Mouse (Mus musculus): ENCODE results near the gene Foxc2. TPM values are rescaled to one million over a fixed set of nuclear protein-coding genes. Genes with fewer than 3 reads are reported as not detected.
A peak's percentile ranks its signal among the peaks of the same experiment; 100 is the strongest.

Foxc2 gene
- polyA plus RNA-seq, 1 experiment from 2014 or later: 4.2 TPM

DNA sequence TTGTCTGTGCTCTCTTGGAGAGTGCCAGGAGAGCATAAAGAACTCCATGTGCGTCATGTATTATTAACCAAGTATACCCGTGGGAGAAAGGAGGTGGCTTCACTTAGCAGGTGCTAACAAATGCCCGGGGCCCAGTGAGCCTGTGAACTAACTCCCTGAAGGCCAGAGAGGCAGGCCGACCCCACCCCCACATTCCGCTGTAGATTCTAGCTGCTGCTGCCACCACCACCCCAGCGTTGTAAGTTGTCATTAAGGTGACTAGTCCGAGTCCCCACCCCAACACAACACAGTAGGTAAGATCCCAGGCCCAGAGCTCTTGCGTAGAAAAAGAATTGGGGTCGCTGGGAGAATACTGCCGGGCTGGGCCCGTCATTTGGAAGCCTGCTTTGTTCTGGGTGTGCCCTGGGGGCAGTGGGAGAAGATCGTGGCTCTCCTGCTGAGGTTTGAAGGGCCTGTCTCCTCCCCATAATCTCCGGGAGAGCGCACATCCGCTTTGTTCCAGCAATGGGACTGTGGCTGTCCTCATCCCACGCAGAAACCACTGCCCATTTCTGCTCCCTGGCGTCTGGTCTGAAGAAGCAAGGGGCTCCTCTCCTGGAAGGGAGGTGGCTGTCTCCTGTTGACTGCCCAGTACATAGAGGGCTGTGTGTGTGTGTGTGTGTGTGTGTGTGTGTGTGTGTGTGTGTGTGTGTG lies 8.7 kb downstream of the Foxc2 start:
- no peak overlapping the region for H3K4me3 ChIP-seq
- peaks cover 97% of the 10 kb centered on the region for H3K27me3 ChIP-seq (replicated peaks)
- no peak overlapping the region for H3K4me2 ChIP-seq
- ATAC-seq (replicated peaks): no peak
- H3K4me1 ChIP-seq: peaks cover 18% of the 10 kb centered on the region
- H3K9ac ChIP-seq: no peak overlapping the region
- no peaks in the 10 kb centered on the region for H3K36me3 ChIP-seq (replicated peaks)
- H3K27ac ChIP-seq: no peak overlapping the region
- 3% methylated on average over 17 of the region's 17 CpGs for WGBS
- H3K9me3 ChIP-seq: no peaks in the 10 kb centered on the region

DNA sequence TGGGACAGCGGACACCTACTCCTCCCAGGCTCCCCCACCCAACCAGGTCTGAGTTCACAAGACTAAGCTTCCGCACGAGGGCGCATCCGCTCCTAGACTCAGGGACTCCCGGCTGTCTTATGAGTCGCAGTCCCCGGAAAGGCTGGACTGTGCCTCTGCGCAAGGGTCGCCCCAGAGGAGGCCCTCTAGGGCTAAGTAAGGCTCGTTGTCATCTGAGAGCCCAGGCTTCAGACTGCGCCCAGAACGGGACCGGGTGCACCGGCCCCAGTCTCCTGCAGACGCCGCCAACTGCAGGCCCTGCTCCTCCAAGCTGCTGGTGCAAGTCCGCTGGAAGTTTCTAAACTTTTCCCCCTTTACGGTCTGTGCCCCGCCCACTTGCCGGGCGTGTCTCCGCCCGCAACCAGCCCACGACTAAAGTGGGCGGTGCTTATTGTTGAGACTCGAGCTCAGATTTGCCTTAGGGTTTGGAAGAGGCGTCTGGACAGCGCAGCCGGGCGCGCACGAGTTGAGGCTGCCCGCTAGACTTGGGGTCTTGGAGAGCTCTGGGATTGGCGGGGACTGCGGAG lies 9.4 kb downstream of the Foxc2 start:
- H3K4me2 ChIP-seq: peak overlapping the region; percentile 33
- H3K36me3 ChIP-seq (replicated peaks): no peaks in the 10 kb centered on the region
- no peak overlapping the region for H3K27ac ChIP-seq
- 0 out of 2 replicates have a peak, but pooled peaks have one; percentile 42 for ATAC-seq (replicated peaks)
- peak overlapping the region; percentile 2; the same call in 1 of the 2 replicates for H3K4me3 ChIP-seq
- H3K27me3 ChIP-seq (replicated peaks): peaks cover 97% of the 10 kb centered on the region
- peaks cover 18% of the 10 kb centered on the region for H3K4me1 ChIP-seq
- no peaks in the 10 kb centered on the region for H3K9me3 ChIP-seq
- no peak overlapping the region for H3K9ac ChIP-seq
- WGBS: under 1% methylated on average over 35 of the region's 36 CpGs

DNA sequence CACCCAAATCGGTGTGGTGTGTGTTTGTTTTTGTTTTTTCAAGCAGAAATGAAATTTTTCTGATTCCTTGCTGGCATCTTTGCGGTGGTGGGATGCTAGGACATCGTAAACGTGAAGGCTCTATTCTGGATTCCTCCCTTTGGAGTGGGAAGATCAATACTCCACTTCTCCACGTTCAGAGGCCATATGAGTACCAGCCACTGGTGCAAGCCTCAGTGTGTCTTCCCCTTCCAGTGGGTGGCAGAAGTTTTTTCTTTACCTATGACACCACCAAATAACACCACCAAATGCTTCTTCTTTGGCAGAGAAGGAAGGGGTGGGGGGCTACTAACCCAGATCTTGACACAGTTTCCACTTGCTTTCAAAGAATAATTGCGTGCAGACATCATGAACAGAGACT lies 10.2 kb downstream of the Foxc2 start:
- no peak overlapping the region for H3K9ac ChIP-seq
- WGBS: 6% methylated on average over 6 of the region's 6 CpGs
- no peak overlapping the region for H3K4me3 ChIP-seq

DNA sequence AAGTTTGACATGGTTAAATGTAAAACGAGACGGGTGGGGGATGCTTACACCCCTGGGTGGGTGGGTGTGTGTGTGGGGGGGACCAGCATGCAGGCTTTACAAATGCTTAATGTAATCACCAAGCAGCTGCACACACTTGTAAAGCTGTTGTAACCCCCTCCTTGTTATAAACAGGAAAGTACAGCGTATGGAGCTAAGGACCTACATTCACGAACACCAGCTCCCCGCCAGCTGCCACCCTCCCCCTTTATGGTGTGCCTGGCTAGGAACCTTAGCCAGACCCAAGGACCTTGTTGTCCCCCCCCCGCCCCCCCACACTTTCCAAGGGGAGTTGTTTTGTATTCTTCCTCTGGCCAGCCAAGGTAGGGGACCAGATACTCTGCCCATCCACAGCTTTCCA lies 10.7 kb downstream of the Foxc2 start:
- no peaks in the 10 kb centered on the region for H3K36me3 ChIP-seq (replicated peaks)
- no peak overlapping the region for H3K4me2 ChIP-seq
- H3K9me3 ChIP-seq: no peaks in the 10 kb centered on the region
- H3K27ac ChIP-seq: no peak overlapping the region
- no peak overlapping the region for H3K4me3 ChIP-seq
- no peak overlapping the region for H3K9ac ChIP-seq
- no peak for ATAC-seq (replicated peaks)
- H3K27me3 ChIP-seq (replicated peaks): peaks cover 95% of the 10 kb centered on the region
- WGBS: 2% methylated on average over 6 of the region's 6 CpGs
- peaks cover 18% of the 10 kb centered on the region for H3K4me1 ChIP-seq

More for the DNA sequence above, 10.2 kb downstream of the Foxc2 start:
- ATAC-seq (replicated peaks): no peak
- no peak overlapping the region for H3K27ac ChIP-seq
- H3K9me3 ChIP-seq: no peaks in the 10 kb centered on the region
- H3K4me1 ChIP-seq: peaks cover 18% of the 10 kb centered on the region
- peaks cover 97% of the 10 kb centered on the region for H3K27me3 ChIP-seq (replicated peaks)
- no peak overlapping the region for H3K4me2 ChIP-seq
- no peaks in the 10 kb centered on the region for H3K36me3 ChIP-seq (replicated peaks)

DNA sequence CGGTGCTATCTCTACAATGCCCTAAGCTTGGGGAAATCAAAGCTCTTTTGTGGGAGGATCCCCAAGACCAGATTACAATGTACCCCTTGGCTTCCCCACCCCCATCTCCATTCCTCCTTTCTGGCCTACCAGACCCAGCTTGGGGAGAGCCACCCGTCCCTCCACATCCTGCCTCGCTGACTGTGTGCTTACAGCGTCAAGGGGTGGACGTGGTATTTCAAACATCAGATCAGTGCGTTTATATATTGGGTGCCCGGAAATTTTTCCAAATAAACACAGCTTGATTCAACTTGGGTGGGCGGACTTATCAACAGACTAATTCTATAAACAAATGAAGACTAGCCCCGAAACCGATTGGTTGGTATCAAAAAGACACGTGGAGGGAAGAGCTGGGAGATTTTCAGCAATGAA lies 11.3 kb downstream of the Foxc2 start:
- peaks cover 18% of the 10 kb centered on the region for H3K4me1 ChIP-seq
- H3K4me3 ChIP-seq: no peak overlapping the region
- WGBS: 3% methylated on average over 11 of the region's 11 CpGs
- no peak overlapping the region for H3K4me2 ChIP-seq
- H3K36me3 ChIP-seq (replicated peaks): no peaks in the 10 kb centered on the region
- H3K27ac ChIP-seq: no peak overlapping the region
- no peaks in the 10 kb centered on the region for H3K9me3 ChIP-seq
- no peak overlapping the region for H3K9ac ChIP-seq
- ATAC-seq (replicated peaks): no peak
- H3K27me3 ChIP-seq (replicated peaks): peaks cover 95% of the 10 kb centered on the region

DNA sequence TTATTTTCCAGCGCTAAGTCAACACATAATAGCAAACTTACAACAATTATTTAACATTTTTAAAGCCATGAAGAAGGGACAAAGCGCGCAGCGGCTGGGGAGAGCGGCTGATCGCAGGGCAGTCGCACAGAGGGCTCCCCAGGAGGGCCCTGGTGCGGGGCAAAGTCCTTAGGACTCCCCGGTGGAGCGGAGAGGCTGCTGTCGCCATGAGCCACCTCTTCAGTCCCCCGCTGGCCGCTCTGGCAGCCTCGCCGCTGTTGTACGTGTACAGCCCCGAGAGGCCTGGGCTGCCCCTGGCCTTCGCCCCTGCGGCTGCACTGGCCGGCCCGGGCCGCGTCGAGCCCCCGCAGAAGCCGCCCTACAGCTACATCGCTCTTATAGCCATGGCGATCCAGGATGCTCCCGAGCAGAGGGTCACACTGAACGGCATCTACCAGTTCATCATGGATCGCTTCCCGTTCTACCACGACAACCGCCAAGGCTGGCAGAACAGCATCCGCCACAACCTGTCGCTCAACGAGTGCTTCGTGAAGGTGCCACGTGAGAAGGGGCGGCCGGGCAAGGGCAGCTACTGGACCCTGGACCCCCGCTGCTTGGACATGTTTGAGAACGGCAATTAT lies 11.9 kb downstream of the Foxc2 start, which contains the start of gene Foxl1:
Gene Foxl1, plus strand, starts transcription at position 185 of the 620 bp plus-strand sequence.
- ATAC-seq (replicated peaks): no peak
- 1% methylated on average over 43 of the region's 43 CpGs for WGBS
- H3K4me3 ChIP-seq: peak within 1 kb of the TSS; percentile 18

DNA sequence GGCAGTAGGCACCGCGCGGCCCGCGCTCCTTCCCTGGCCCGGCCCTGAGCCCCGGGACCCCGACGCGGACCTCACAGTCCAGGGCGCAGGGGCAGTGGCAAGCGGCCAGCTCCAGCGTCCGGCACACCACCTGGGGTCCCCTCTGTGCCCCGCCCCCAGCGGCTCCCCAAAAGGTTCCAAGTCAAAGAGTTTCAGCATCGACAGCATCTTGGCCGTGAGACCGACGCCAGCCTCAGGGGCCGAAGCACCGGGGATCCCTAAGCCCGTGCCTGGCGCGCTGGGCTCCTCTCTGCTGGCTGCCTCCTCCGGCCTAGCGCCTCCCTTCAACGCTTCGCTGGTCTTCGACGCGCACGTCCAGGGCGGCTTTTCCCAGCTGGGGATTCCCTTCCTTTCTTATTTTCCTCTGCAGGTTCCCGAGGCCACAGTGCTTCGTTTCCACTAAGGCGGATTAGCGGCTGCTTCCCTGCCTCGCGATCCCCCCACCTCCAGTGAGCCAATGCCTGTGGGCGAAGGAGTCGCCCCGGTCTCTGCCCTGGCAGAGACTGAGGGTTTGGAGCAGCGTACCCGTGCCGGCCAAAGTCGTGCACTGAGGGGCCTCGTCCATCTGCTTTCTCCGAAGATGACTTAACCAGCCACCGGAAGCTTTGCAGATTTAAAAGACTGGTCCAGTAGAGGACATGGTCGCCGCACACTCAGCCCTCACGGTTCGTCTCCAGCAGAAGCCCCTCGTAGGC lies 12.7 kb downstream of the Foxc2 start:
- Histone ChIP-seq H3K36me3 (replicated peaks) (no peaks in the 10 kb centered on the region), H3K4me3 (peak overlapping the region; percentile 18), H3K4me1 (peaks cover 18% of the 10 kb centered on the region), H3K27ac (no peak overlapping the region), H3K9ac (no peak overlapping the region; the same call in 1 of the 2 replicates), H3K27me3 (replicated peaks) (peaks cover 84% of the 10 kb centered on the region), H3K9me3 (no peaks in the 10 kb centered on the region), H3K4me2 (peak overlapping the region; percentile 29)
- ATAC-seq (replicated peaks): no peak
- WGBS: 1% methylated on average over 54 of the region's 55 CpGs

More for the DNA sequence above, 11.9 kb downstream of the Foxc2 start, which contains the start of gene Foxl1:
- H3K9ac ChIP-seq: no peak within 1 kb of the TSS; the same call in 1 of the 2 replicates
- H3K36me3 ChIP-seq (replicated peaks): no peaks in the 10 kb centered on the region
- no peaks in the 10 kb centered on the region for H3K9me3 ChIP-seq
- peak within 1 kb of the TSS; percentile 29 for H3K4me2 ChIP-seq
- peaks cover 92% of the 10 kb centered on the region for H3K27me3 ChIP-seq (replicated peaks)
- H3K4me1 ChIP-seq: peaks cover 18% of the 10 kb centered on the region
- no peak within 1 kb of the TSS for H3K27ac ChIP-seq

DNA sequence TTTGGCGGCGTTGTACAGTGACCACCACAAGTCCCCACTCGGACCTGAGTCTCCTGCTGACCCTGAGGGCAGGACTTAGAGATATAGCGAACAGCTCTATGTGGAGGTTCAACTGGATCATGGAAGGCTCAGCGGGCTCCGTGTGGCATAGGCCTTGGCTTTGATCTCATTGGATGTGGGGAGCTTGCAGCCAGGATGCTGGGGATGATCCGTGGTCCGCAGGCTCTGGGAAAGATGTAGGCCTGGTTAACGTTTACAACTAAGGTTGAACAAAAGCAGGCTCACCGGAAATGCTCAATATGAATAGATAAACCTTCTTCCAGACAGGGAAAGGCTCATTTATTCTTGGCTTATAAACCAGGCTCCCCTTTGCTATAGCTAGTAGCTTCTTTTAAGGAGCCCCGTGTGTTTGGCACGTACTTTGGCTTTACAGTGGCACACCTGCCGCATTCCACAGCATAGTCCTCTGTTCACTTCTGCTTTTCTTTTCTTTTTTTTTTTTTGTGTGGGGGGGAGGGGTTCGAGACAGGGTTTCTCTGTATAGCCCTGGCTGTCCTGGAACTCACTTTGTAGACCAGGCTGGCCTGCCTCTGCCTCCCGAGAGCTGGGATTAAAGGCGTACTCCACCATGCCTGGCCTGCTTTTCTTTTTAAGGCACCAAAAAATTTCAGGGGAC lies 13.4 kb downstream of the Foxc2 start:
- no peak for ATAC-seq (replicated peaks)
- H3K4me2 ChIP-seq: no peak overlapping the region
- H3K9me3 ChIP-seq: no peaks in the 10 kb centered on the region
- no peak overlapping the region for H3K4me3 ChIP-seq
- peaks cover 18% of the 10 kb centered on the region for H3K4me1 ChIP-seq
- no peak overlapping the region for H3K27ac ChIP-seq
- peaks cover 82% of the 10 kb centered on the region for H3K27me3 ChIP-seq (replicated peaks)
- no peaks in the 10 kb centered on the region for H3K36me3 ChIP-seq (replicated peaks)
- WGBS: 13% methylated on average over 16 of the region's 16 CpGs
- no peak overlapping the region for H3K9ac ChIP-seq

DNA sequence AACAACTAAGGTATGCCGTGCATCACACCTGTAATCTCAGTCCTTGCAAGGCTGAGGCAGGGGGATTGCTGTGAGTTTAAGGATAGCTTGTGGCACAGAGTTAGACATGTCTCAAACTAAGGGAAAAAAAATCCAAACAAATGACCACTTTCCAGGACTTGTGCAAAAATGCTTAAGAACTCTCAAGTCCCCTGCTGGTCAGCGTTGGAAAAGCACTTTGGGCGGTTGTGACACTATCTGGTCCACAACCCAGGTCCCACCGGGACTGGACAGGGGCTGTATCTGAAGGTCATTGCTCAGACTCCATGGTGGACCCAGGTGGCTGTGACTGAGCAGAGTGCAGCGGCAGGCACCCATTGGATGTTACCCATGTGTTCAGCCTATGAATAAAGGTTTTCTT lies 14.6 kb downstream of the Foxc2 start:
- Histone ChIP-seq H3K27me3 (replicated peaks) (peaks cover 71% of the 10 kb centered on the region), H3K27ac (no peak overlapping the region), H3K4me2 (no peak overlapping the region), H3K4me3 (no peak overlapping the region), H3K36me3 (replicated peaks) (no peaks in the 10 kb centered on the region), H3K4me1 (peaks cover 18% of the 10 kb centered on the region), H3K9me3 (no peaks in the 10 kb centered on the region), H3K9ac (no peak overlapping the region)
- 30% methylated on average over 5 of the region's 5 CpGs for whole genome bisulfite sequencing
- ATAC-seq (replicated peaks): no peak

DNA sequence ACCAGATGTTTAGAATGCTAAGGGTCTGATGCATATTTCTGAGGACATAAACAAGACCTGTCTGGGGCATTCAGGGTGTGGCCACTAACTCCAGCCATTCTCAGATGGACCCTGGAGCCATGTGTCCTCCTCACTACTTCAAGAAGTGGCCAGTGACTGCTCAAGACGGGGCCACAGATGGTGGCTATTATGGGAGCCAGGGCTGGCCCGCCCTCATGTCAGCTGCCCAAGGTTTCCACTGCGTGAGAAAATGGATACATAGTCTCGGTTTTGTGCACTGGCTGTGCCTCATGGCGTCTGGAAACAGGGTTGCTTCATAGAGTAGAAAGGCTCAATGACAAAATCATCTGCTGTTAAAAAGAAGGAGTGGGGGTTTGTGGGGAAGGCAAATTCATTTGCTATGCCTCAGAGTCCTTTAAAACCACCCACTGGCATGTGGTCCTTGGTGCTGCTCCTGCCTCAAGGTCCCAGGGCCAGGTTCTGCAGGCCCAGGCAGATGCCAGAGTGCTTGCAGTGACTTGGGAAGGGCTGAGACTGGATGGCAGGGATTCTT lies 17.1 kb downstream of the Foxc2 start:
- H3K4me2 ChIP-seq: no peak overlapping the region
- no peak for ATAC-seq (replicated peaks)
- peaks cover 12% of the 10 kb centered on the region for H3K4me1 ChIP-seq
- H3K4me3 ChIP-seq: no peak overlapping the region
- WGBS: 72% methylated on average over 5 of the region's 5 CpGs
- no peak overlapping the region for H3K9ac ChIP-seq
- peaks cover 47% of the 10 kb centered on the region for H3K27me3 ChIP-seq (replicated peaks)
- H3K36me3 ChIP-seq (replicated peaks): no peaks in the 10 kb centered on the region
- no peaks in the 10 kb centered on the region for H3K9me3 ChIP-seq
- H3K27ac ChIP-seq: no peak overlapping the region

DNA sequence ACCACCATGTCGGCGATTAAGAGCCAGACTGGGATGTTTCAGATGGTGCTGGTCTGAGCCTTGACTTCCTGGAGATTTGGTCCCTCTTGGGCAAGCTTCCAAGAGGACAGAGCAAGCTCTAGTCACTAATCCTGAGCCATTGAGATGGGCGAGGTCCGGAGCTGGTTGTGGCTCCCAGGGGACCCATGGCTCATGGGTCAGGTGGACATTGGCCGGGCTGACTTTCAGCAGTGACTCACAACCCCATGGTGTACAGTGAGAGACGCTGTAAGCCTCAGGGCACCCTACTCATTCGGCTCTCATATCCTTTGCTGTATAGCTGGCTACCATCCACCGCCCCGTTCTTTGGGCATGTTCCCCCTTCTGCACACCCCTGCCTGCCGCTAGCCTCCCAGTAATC lies 18.1 kb downstream of the Foxc2 start:
- Histone ChIP-seq H3K9ac (no peak overlapping the region), H3K27me3 (replicated peaks) (peaks cover 37% of the 10 kb centered on the region), H3K4me2 (no peak overlapping the region), H3K4me1 (0 out of 2 replicates have a peak, but pooled peaks cover 2% of the 10 kb centered on the region), H3K4me3 (no peak overlapping the region), H3K9me3 (no peaks in the 10 kb centered on the region), H3K27ac (no peak overlapping the region), H3K36me3 (replicated peaks) (no peaks in the 10 kb centered on the region)
- WGBS: 88% methylated on average over 10 of the region's 10 CpGs
- ATAC-seq (replicated peaks): no peak
